Mouse (Mus musculus) embryo, embryonic 9.5 days (tissue): ENCODE results near the gene Irgc1.
A peak's percentile ranks its signal among the peaks of the same experiment; 100 is the strongest.
"Not testable (repeated sequence)": the region's sequence is repeated elsewhere in the genome, so short reads cannot be mapped to it uniquely, and the experiment has no call there.

Experiments
- DNase-seq: peaks from one replicate; pipeline ENCODE4 v3.0.0-alpha.2; 2017; ENCODE audit errors: extremely low spot score

Irgc1 gene

GRCm38 (mm10) chr7:24435305-24435704, 16.8 kb downstream of the Irgc1 start:
- no peak for DNase-seq

GRCm38 (mm10) chr7:24431713-24432112, 20.4 kb downstream of the Irgc1 start:
- no peak for DNase-seq

- no peak for DNase-seq
Observed at GRCm38 (mm10) chr7:24430551-24431345, 21.3 kb downstream of the Irgc1 start.

- no peak for DNase-seq
Observed at GRCm38 (mm10) chr7:24429413-24430112, 22.5 kb downstream of the Irgc1 start.

GRCm38 (mm10) chr7:24428725-24429124, 23.4 kb downstream of the Irgc1 start:
- no peak for DNase-seq

- no peak for DNase-seq
Observed at GRCm38 (mm10) chr7:24427168-24427567, 24.9 kb downstream of the Irgc1 start.

GRCm38 (mm10) chr7:24425919-24426318, 26.2 kb downstream of the Irgc1 start:
- DNase-seq, result no peak

GRCm38 (mm10) chr7:24423956-24424732, 28.0 kb downstream of the Irgc1 start:
- DNase-seq, result no peak

- no peak for DNase-seq
Observed at GRCm38 (mm10) chr7:24423107-24423763, 28.9 kb downstream of the Irgc1 start.

GRCm38 (mm10) chr7:24422251-24422650, 29.8 kb downstream of the Irgc1 start:
- no peak for DNase-seq

GRCm38 (mm10) chr7:24421648-24422047, 30.4 kb downstream of the Irgc1 start:
- no peak for DNase-seq

- no peak for DNase-seq
Observed at GRCm38 (mm10) chr7:24419579-24419978, 32.5 kb downstream of the Irgc1 start.

- no peak for DNase-seq
Observed at GRCm38 (mm10) chr7:24415261-24415660, 36.8 kb downstream of the Irgc1 start.

GRCm38 (mm10) chr7:24413630-24414029, 38.5 kb downstream of the Irgc1 start:
- DNase-seq, result no peak

- DNase-seq, result no peak
Observed at GRCm38 (mm10) chr7:24410831-24411230, 41.3 kb downstream of the Irgc1 start.

- no peak for DNase-seq
Observed at GRCm38 (mm10) chr7:24410123-24410522, 42.0 kb downstream of the Irgc1 start.

GRCm38 (mm10) chr7:24408186-24408585, 43.9 kb downstream of the Irgc1 start:
- DNase-seq, result no peak

GRCm38 (mm10) chr7:24406528-24407344, 45.4 kb downstream of the Irgc1 start:
- peak; percentile 64 for DNase-seq

- no peak for DNase-seq
Observed at GRCm38 (mm10) chr7:24405649-24406048, 46.4 kb downstream of the Irgc1 start.

GRCm38 (mm10) chr7:24402851-24403250, 49.2 kb downstream of the Irgc1 start:
- DNase-seq, result no peak

- not testable (repeated sequence) for DNase-seq
Observed at GRCm38 (mm10) chr7:24400489-24400888, 51.6 kb downstream of the Irgc1 start.
